Mouse (Mus musculus): ENCODE measurements around the gene Lpgat1.

GRCm38 (mm10) chr1:191814240-191814639 lies 96.6 kb downstream of the Lpgat1 start:
- TF ChIP-seq CTCF (conservative IDR thresholded peaks at IDR 0.05; ENCODE audit: low read length) = no peak
- no peak for TF ChIP-seq NANOG (IDR thresholded peaks at IDR 0.05; ENCODE audit: borderline replicate concordance, low read length)
- TF ChIP-seq POU5F1 (IDR thresholded peaks at IDR 0.05; ENCODE audit: borderline replicate concordance, low read length) = no peak
